In genomic region chr1:155146572-155146980, GRCm38 (mm10) we compare ENCODE assay signal across 8 mouse cellular contexts. TPM values are rescaled to one million over a fixed set of nuclear protein-coding genes. Genes with fewer than 3 reads are reported as not detected.
DNase-seq lines count a peak whose midpoint lies in the region; ATAC-seq lines count a peak whose summit lies in the region.

Gene Mr1 (minus strand): TSS chr1:155146814.

- peak; percentile 95 for DNase-seq in heart, adult 11 months
- DNase-seq in heart, postnatal 25 days (ENCODE audit: low spot score), result no peak
- DNase-seq in MN1 (ENCODE audit: low spot score), result peak; percentile 92
- peak; percentile 22 for DNase-seq in embryonic facial prominence, embryonic 10.5 days (ENCODE audit: low spot score)
- DNase-seq in kidney, postnatal 10 days, result peak; percentile 65

- intact Hi-C loops in heart, postnatal 25 days (cut with DNase I), result no loop called here

- WGBS in embryonic facial prominence, embryonic 10.5 days, result 57% methylated on average over 8 of the region's 8 CpGs
- 33% methylated on average over 8 of the region's 8 CpGs for WGBS in heart, embryonic 14.5 days
- 22% methylated on average over 8 of the region's 8 CpGs for WGBS in stomach, embryonic 15.5 days

- no peaks in the 10 kb centered on the region for H3K9me3 ChIP-seq in embryonic facial prominence, embryonic 10.5 days
- 0 out of 2 replicates have a peak, but pooled peaks cover 3% of the 10 kb centered on the region for H3K9me3 ChIP-seq in heart, embryonic 14.5 days (ENCODE audit: control insufficient read depth, low read length)
- H3K9me3 ChIP-seq in stomach, embryonic 15.5 days, result no peaks in the 10 kb centered on the region

- H3K4me1 ChIP-seq in embryonic facial prominence, embryonic 10.5 days, result peaks cover 13% of the 10 kb centered on the region
- peaks cover 0 to 4% of the 10 kb centered on the region in 2 experiments; a peak in 2 of 4 replicates for H3K4me1 ChIP-seq in heart, embryonic 14.5 days (ENCODE audit: control insufficient read depth in 2 of 2, insufficient read depth in 2 of 2, low read length in 2 of 2)
- no peaks in the 10 kb centered on the region for H3K4me1 ChIP-seq in stomach, embryonic 15.5 days

- peak within 1 kb of the TSS; percentile 71 for H3K9ac ChIP-seq in heart, embryonic 14.5 days (ENCODE audit: low read length)
- peak within 1 kb of the TSS; percentile 35; the same call in 1 of the 2 replicates for H3K9ac ChIP-seq in stomach, embryonic 15.5 days

- no peaks in the 10 kb centered on the region for H3K36me3 ChIP-seq in embryonic facial prominence, embryonic 10.5 days (replicated peaks)
- H3K36me3 ChIP-seq in heart, embryonic 14.5 days (ENCODE audit: control insufficient read depth, insufficient read depth, low read length), result no peaks in the 10 kb centered on the region
- no peaks in the 10 kb centered on the region for H3K36me3 ChIP-seq in stomach, embryonic 15.5 days

- ATAC-seq in heart, embryonic 14.5 days (ENCODE audit: insufficient number of reproducible peaks, insufficient read depth, low FRiP score, low read depth), result peak; percentile 84
- peak; percentile 83 for ATAC-seq in megakaryocyte, adult 5-6 weeks (ENCODE audit: poor library complexity, severe bottlenecking)
- ATAC-seq in stomach, embryonic 15.5 days (ENCODE audit: insufficient read depth, low FRiP score, low read depth), result peak; percentile 91

- H3K27ac ChIP-seq in embryonic facial prominence, embryonic 10.5 days (replicated peaks), result no peak within 1 kb of the TSS
- H3K27ac ChIP-seq in heart, embryonic 14.5 days (replicated peaks in 1 of 2; ENCODE audit: control insufficient read depth in 1 of 2, insufficient read depth in 1 of 2, low read depth in 2 of 2, low read length in 2 of 2), result peak within 1 kb of the TSS; percentile 32 to 66; a peak in 2 of 4 replicates
- H3K27ac ChIP-seq in stomach, embryonic 15.5 days, result peak within 1 kb of the TSS; percentile 64

- H3K27me3 ChIP-seq in embryonic facial prominence, embryonic 10.5 days (replicated peaks; ENCODE audit: low read depth, poor library complexity, severe bottlenecking), result no peaks in the 10 kb centered on the region
- H3K27me3 ChIP-seq in heart, embryonic 14.5 days (ENCODE audit: control insufficient read depth, insufficient read depth, low read length), result no peaks in the 10 kb centered on the region
- H3K27me3 ChIP-seq in stomach, embryonic 15.5 days (replicated peaks), result no peaks in the 10 kb centered on the region

- H3K4me3 ChIP-seq in embryonic facial prominence, embryonic 10.5 days, result peak within 1 kb of the TSS; percentile 31; the same call in 1 of the 2 replicates
- peak within 1 kb of the TSS; percentile 44 to 56 for H3K4me3 ChIP-seq in heart, embryonic 14.5 days (ENCODE audit: control insufficient read depth in 1 of 2, insufficient read depth in 1 of 2, low read depth in 1 of 2, low read length in 2 of 2)
- peak within 1 kb of the TSS; percentile 46 for H3K4me3 ChIP-seq in stomach, embryonic 15.5 days (replicated peaks)

- H3K4me2 ChIP-seq in heart, embryonic 14.5 days (ENCODE audit: low read length), result peak within 1 kb of the TSS; percentile 66
- H3K4me2 ChIP-seq in stomach, embryonic 15.5 days, result peak within 1 kb of the TSS; percentile 48

RNA-seq across cellular contexts. Expression of gene Mr1, which starts in this region (rescaled TPM):
- total RNA-seq in heart, postnatal 25 days (2021), result 1 to 10 TPM; 5.9 to 6.4 TPM
- polyA plus RNA-seq in embryonic facial prominence, embryonic 10.5 days (2016; fragmentation: Nextera tagmentation; extraction: Ambion mirVana), result 1.2 and 1.4 TPM in 2 replicates
- 7.7 and 8.6 TPM in 2 replicates for polyA plus RNA-seq in heart, embryonic 14.5 days (2014; fragmentation: Nextera tagmentation; extraction: Ambion mirVana)
- 4.5 TPM in 2 replicates for total RNA-seq in megakaryocyte, adult 5-6 weeks (2015)
- 3.0 and 4.6 TPM in 2 replicates for total RNA-seq in megakaryocyte, adult 5-6 weeks (2017)
- polyA plus RNA-seq in stomach, embryonic 15.5 days (2015; fragmentation: Nextera tagmentation; extraction: Ambion mirVana), result 6.4 and 7.8 TPM in 2 replicates
